Mouse (Mus musculus): ENCODE data around the gene Gm5148. TPM values are rescaled to one million over a fixed set of nuclear protein-coding genes. Genes with fewer than 3 reads are reported as not detected.

Gene Gm5148
- total and polyA plus RNA-seq, 3 experiments, result 1.0 to 147 TPM; not detected in 1

DNA sequence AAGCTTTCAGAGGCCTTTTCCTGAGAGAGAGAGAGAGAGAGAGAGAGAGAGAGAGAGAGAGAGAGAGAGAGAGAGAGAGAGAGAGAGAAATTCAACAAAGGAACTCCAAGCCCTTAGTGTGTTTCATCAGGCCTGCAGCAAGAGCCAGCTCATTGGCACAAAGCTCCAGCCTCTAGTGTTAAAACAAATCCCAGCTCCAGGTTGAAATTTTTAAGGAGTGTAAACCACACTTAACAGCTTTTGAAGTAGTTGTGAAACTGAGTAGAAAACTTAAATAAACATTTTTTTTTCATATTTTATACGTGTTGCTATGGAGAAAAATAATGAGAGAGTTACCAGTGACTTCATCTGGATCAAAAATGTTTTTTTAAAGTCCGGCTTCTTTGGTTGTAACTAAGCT lies 7.3 kb downstream of the Gm5148 start:
- H3K27ac ChIP-seq (ENCODE audit: control insufficient read depth, low read depth, low read length), result no peak overlapping the region
- H3K36me3 ChIP-seq (ENCODE audit: control insufficient read depth in 1 of 2, insufficient read depth in 2 of 2, low read length in 2 of 2), result peaks cover 0 to 7% of the 10 kb centered on the region in 2 experiments; a peak in 3 of 4 replicates
- no peak overlapping the region for H3K9ac ChIP-seq (ENCODE audit: control insufficient read depth, low read depth, low read length, poor library complexity, severe bottlenecking)
- no peaks in the 10 kb centered on the region for H3K27me3 ChIP-seq (ENCODE audit: control insufficient read depth in 1 of 2, insufficient read depth in 2 of 2, low read length in 2 of 2)
- no peak for DNase-seq (ENCODE audit: low read depth, low spot score)
- H3K4me3 ChIP-seq (ENCODE audit: control insufficient read depth in 1 of 2, insufficient read depth in 1 of 2, low read depth in 2 of 2, low read length in 2 of 2), result no peak overlapping the region
- peaks cover 4 to 8% of the 10 kb centered on the region in 2 experiments; a peak in 3 of 4 replicates for H3K4me1 ChIP-seq (ENCODE audit: control insufficient read depth in 1 of 2, insufficient read depth in 2 of 2, low read length in 2 of 2)
- no peaks in the 10 kb centered on the region for H3K9me3 ChIP-seq (replicated peaks; ENCODE audit: insufficient read depth, low read length)
- TF ChIP-seq USF2 (IDR thresholded peaks at IDR 0.05; ENCODE audit: borderline replicate concordance in 1 of 2, insufficient read depth in 1 of 2, low read depth in 1 of 2, low read length in 2 of 2), result no peak
- TF ChIP-seq CTCF (IDR thresholded peaks at IDR 0.05 in 2 of 3, conservative IDR thresholded peaks at IDR 0.05 in 1 of 3; ENCODE audit: control insufficient read depth in 1 of 3, insufficient read depth in 1 of 3, low read depth in 2 of 3, low read length in 3 of 3, poor library complexity in 1 of 3, severe bottlenecking in 1 of 3), result no peak
- TF ChIP-seq ZNF384 (IDR thresholded peaks at IDR 0.05; ENCODE audit: low read depth, low read length), result no peak
- TF ChIP-seq E2F4 (IDR thresholded peaks at IDR 0.05; ENCODE audit: borderline replicate concordance, low read depth, low read length), result no peak
- TF ChIP-seq NRF1 (IDR thresholded peaks at IDR 0.05; ENCODE audit: insufficient read depth, low read depth, low read length, poor library complexity, severe bottlenecking), result no peak
- no peak for TF ChIP-seq USF1 (IDR thresholded peaks at IDR 0.05; ENCODE audit: low read depth, low read length)
- TF ChIP-seq MEF2A (IDR thresholded peaks at IDR 0.05; ENCODE audit: extremely low read depth, insufficient replicate concordance, low read depth, low read length, poor library complexity, severe bottlenecking), result no peak
- TF ChIP-seq GATA1 (IDR thresholded peaks at IDR 0.05; ENCODE audit: low read depth, low read length), result no peak
- no peak for TF ChIP-seq ZKSCAN1 (IDR thresholded peaks at IDR 0.05; ENCODE audit: low read depth, low read length)
- no peak for TF ChIP-seq ELF1 (IDR thresholded peaks at IDR 0.05; ENCODE audit: low read depth, low read length)
- TF ChIP-seq MAFK (IDR thresholded peaks at IDR 0.05; ENCODE audit: borderline replicate concordance, low read depth, low read length), result no peak
- no peak for TF ChIP-seq TAL1 (IDR thresholded peaks at IDR 0.05; ENCODE audit: low read length)
- no peak for TF ChIP-seq MYC (IDR thresholded peaks at IDR 0.05; ENCODE audit: low read depth, low read length)
- H3K79me2 ChIP-seq (ENCODE audit: control insufficient read depth, insufficient read depth, low read length, poor library complexity), result no peaks in the 10 kb centered on the region

GRCm38 (mm10) chr3:37715734-37716133 lies 8.6 kb downstream of the Gm5148 start:
- DNase-seq (ENCODE audit: low read depth, low spot score), result no peak
- H3K79me2 ChIP-seq (ENCODE audit: control insufficient read depth, insufficient read depth, low read length, poor library complexity), result no peaks in the 10 kb centered on the region
- peaks cover 4 to 8% of the 10 kb centered on the region in 2 experiments; a peak in 3 of 4 replicates for H3K4me1 ChIP-seq (ENCODE audit: control insufficient read depth in 1 of 2, insufficient read depth in 2 of 2, low read length in 2 of 2)
- no peak overlapping the region for H3K27ac ChIP-seq (ENCODE audit: control insufficient read depth, low read depth, low read length)
- TF ChIP-seq ZNF384 (IDR thresholded peaks at IDR 0.05; ENCODE audit: low read depth, low read length) (no peak), NELFE (IDR thresholded peaks at IDR 0.05; ENCODE audit: low read depth, low read length) (no peak), SIN3A (IDR thresholded peaks at IDR 0.05; ENCODE audit: low read length) (no peak), TAL1 (IDR thresholded peaks at IDR 0.05; ENCODE audit: low read length) (no peak), MYC (IDR thresholded peaks at IDR 0.05; ENCODE audit: low read depth, low read length) (no peak), BHLHE40 (IDR thresholded peaks at IDR 0.05; ENCODE audit: borderline replicate concordance, low read depth, low read length) (no peak), UBTF (IDR thresholded peaks at IDR 0.05; ENCODE audit: borderline replicate concordance, insufficient read depth, low read depth, low read length) (no peak), POLR2AphosphoS2 (IDR thresholded peaks at IDR 0.05; ENCODE audit: low read length) (no peak), POLR2AphosphoS5 (IDR thresholded peaks at IDR 0.05; ENCODE audit: borderline replicate concordance, low read depth, low read length) (no peak), GATA1 (IDR thresholded peaks at IDR 0.05; ENCODE audit: low read depth, low read length) (no peak), ZKSCAN1 (IDR thresholded peaks at IDR 0.05; ENCODE audit: low read depth, low read length) (no peak), CTCF (IDR thresholded peaks at IDR 0.05 in 2 of 3, conservative IDR thresholded peaks at IDR 0.05 in 1 of 3; ENCODE audit: control insufficient read depth in 1 of 3, insufficient read depth in 1 of 3, low read depth in 2 of 3, low read length in 3 of 3, poor library complexity in 1 of 3, severe bottlenecking in 1 of 3) (no peak), RAD21 (IDR thresholded peaks at IDR 0.05; ENCODE audit: low read depth, low read length) (no peak), E2F4 (IDR thresholded peaks at IDR 0.05; ENCODE audit: borderline replicate concordance, low read depth, low read length) (no peak), ZMIZ1 (IDR thresholded peaks at IDR 0.05; ENCODE audit: low read depth, low read length) (no peak), SMC3 (IDR thresholded peaks at IDR 0.05; ENCODE audit: low read depth, low read length) (no peak), USF1 (IDR thresholded peaks at IDR 0.05; ENCODE audit: low read depth, low read length) (no peak), MAX (IDR thresholded peaks at IDR 0.05; ENCODE audit: low read length) (no peak), CHD2 (IDR thresholded peaks at IDR 0.05; ENCODE audit: low read length) (no peak), CHD1 (IDR thresholded peaks at IDR 0.05; ENCODE audit: low read depth, low read length) (no peak)
- no peak overlapping the region for H3K4me3 ChIP-seq (ENCODE audit: control insufficient read depth in 1 of 2, insufficient read depth in 1 of 2, low read depth in 2 of 2, low read length in 2 of 2)
- H3K9me3 ChIP-seq (replicated peaks; ENCODE audit: insufficient read depth, low read length), result no peaks in the 10 kb centered on the region
- no peak overlapping the region for H3K9ac ChIP-seq (ENCODE audit: control insufficient read depth, low read depth, low read length, poor library complexity, severe bottlenecking)
- H3K27me3 ChIP-seq (ENCODE audit: control insufficient read depth in 1 of 2, insufficient read depth in 2 of 2, low read length in 2 of 2), result no peaks in the 10 kb centered on the region
- H3K36me3 ChIP-seq (ENCODE audit: control insufficient read depth in 1 of 2, insufficient read depth in 2 of 2, low read length in 2 of 2), result peaks cover 0 to 7% of the 10 kb centered on the region in 2 experiments; a peak in 3 of 4 replicates

Measured in MEL (cell line).